Mouse (Mus musculus): ENCODE measurements at regions not wholly inside any gene's neighbourhood (a gene's known extent, or its start where the extent isn't known, plus 50 kb on each side); places are given as distances from the start of the nearest gene placed in this dataset.

GRCm38 (mm10) chr8:128608876-128609275 lies 76.6 kb upstream of the Itgb1 start:
- TF ChIP-seq POLR2AphosphoS2 (IDR thresholded peaks at IDR 0.05; ENCODE audit: insufficient read length, low read depth): no peak
- TF ChIP-seq USF1 (IDR thresholded peaks at IDR 0.05; ENCODE audit: low read depth): no peak
- TF ChIP-seq POLR2A (IDR thresholded peaks at IDR 0.05; ENCODE audit: insufficient read length, low read depth): no peak
- TF ChIP-seq TCF12 (IDR thresholded peaks at IDR 0.05; ENCODE audit: insufficient read depth, poor library complexity, severe bottlenecking): no peak
- no peak for TF ChIP-seq MYOG (IDR thresholded peaks at IDR 0.05; ENCODE audit: control insufficient read depth in 1 of 3, insufficient read depth in 1 of 3, insufficient read length in 2 of 3, low read depth in 2 of 3)
- TF ChIP-seq MYOD1 (IDR thresholded peaks at IDR 0.05; ENCODE audit: control insufficient read depth in 1 of 3, insufficient read length in 2 of 3, low read depth in 2 of 3): no peak
- no peak for TF ChIP-seq SRF (IDR thresholded peaks at IDR 0.05; ENCODE audit: control insufficient read depth, insufficient read length, low read depth)

All from myocyte (in vitro differentiated cells).